ENCODE assay signal across 9 mouse cellular contexts in genomic region chr11:6033147-6033546, GRCm38 (mm10). TPM values are rescaled to one million over a fixed set of nuclear protein-coding genes. Genes with fewer than 3 reads are reported as not detected.
DNase-seq lines count a peak whose midpoint lies in the region; ATAC-seq and TF ChIP-seq lines count a peak whose summit lies in the region.
"Had no signal": no experiment of that assay in that cellular context is flagged by ENCODE, and none has a peak within 500 bp of the region (broad histone marks: within the 10 kb centered on the region; RNA-seq: fewer than 3 reads in every experiment).

No protein-coding gene starts in this region.

- no peaks in the 10 kb centered on the region for H3K9me3 ChIP-seq in heart, embryonic 10.5 days
- no peaks in the 10 kb centered on the region for H3K9me3 ChIP-seq in embryonic facial prominence, embryonic 11.5 days (replicated peaks; ENCODE audit: control insufficient read depth, low read length)
- H3K9me3 ChIP-seq: midbrain, embryonic 12.5 days had no signal

- H3K27me3 ChIP-seq in heart, adult 2 months (ENCODE audit: control insufficient read depth, insufficient read depth, low read length) = no peaks in the 10 kb centered on the region
- peaks cover 13% of the 10 kb centered on the region; the same call in 1 of the 2 replicates for H3K27me3 ChIP-seq in heart, embryonic 10.5 days (ENCODE audit: insufficient read depth, poor library complexity, severe bottlenecking)
- H3K27me3 ChIP-seq in embryonic facial prominence, embryonic 11.5 days (ENCODE audit: control insufficient read depth, insufficient read depth, low read length) = no peaks in the 10 kb centered on the region
- H3K27me3 ChIP-seq: midbrain, embryonic 12.5 days had no signal

- peaks cover 4% of the 10 kb centered on the region for H3K4me1 ChIP-seq in heart, adult 2 months (ENCODE audit: control insufficient read depth, insufficient read depth, low read length)
- peaks cover 14% of the 10 kb centered on the region for H3K4me1 ChIP-seq in heart, embryonic 10.5 days
- H3K4me1 ChIP-seq in embryonic facial prominence, embryonic 11.5 days (ENCODE audit: control insufficient read depth, insufficient read depth, low read length) = 0 out of 2 replicates have a peak, but pooled peaks cover 2% of the 10 kb centered on the region

- no peak for ATAC-seq in embryonic facial prominence, embryonic 11.5 days (replicated peaks; ENCODE audit: insufficient number of reproducible peaks, low FRiP score, low TSS enrichment, low read depth)
- ATAC-seq in monocyte, adult 5-6 weeks (replicated peaks; ENCODE audit: insufficient number of reproducible peaks, low FRiP score, low TSS enrichment, poor library complexity, severe bottlenecking) = no peak; the same call in 1 of the 2 replicates

- TF ChIP-seq EP300 in heart, adult 2 months (IDR thresholded peaks at IDR 0.05; ENCODE audit: insufficient read depth, low read depth, low read length) = peak; percentile 76; the same call in 1 of the 2 replicates

- H3K36me3 ChIP-seq in heart, adult 2 months (ENCODE audit: control insufficient read depth, insufficient read depth, low read length) = no peaks in the 10 kb centered on the region
- no peaks in the 10 kb centered on the region for H3K36me3 ChIP-seq in heart, embryonic 10.5 days
- no peaks in the 10 kb centered on the region for H3K36me3 ChIP-seq in embryonic facial prominence, embryonic 11.5 days (replicated peaks; ENCODE audit: control insufficient read depth, insufficient read depth, low read depth, low read length)
- H3K36me3 ChIP-seq: midbrain, embryonic 12.5 days had no signal

- intact Hi-C loops in heart, adult 2 months (cut with DNase I) = loop anchor here (1.0 kb wide), 1 partner anchor 37 kb away; no protein-coding TSS in a partner anchor

- TF ChIP-seq POLR2A in heart, adult 2 months (IDR thresholded peaks at IDR 0.05; ENCODE audit: insufficient read depth, low read depth, low read length) = no peak

- TF ChIP-seq CTCF in heart, adult 2 months (IDR thresholded peaks at IDR 0.05) = peak; percentile 81

- no peak overlapping the region for H3K27ac ChIP-seq in heart, adult 2 months
- no peak overlapping the region for H3K27ac ChIP-seq in heart, embryonic 10.5 days
- no peak overlapping the region for H3K27ac ChIP-seq in embryonic facial prominence, embryonic 11.5 days (replicated peaks; ENCODE audit: low read depth, low read length)
- H3K27ac ChIP-seq: midbrain, embryonic 12.5 days had no signal

- no peak overlapping the region for H3K4me3 ChIP-seq in heart, adult 2 months
- no peak overlapping the region for H3K4me3 ChIP-seq in heart, embryonic 10.5 days
- H3K4me3 ChIP-seq in embryonic facial prominence, embryonic 11.5 days (ENCODE audit: low read depth, low read length) = no peak overlapping the region
- H3K4me3 ChIP-seq: midbrain, embryonic 12.5 days had no signal

- H3K4me2 ChIP-seq in embryonic facial prominence, embryonic 11.5 days (ENCODE audit: low read depth, low read length) = no peak overlapping the region
- H3K4me2 ChIP-seq: midbrain, embryonic 12.5 days had no signal

- no peaks in the 10 kb centered on the region for H3K79me2 ChIP-seq in heart, adult 2 months (replicated peaks; ENCODE audit: control insufficient read depth, insufficient read depth, low read length)

- WGBS in heart, adult 2 months = 85% methylated on average over 3 of the region's 3 CpGs
- 53% methylated on average over 3 of the region's 3 CpGs for WGBS in heart, embryonic 10.5 days
- WGBS in embryonic facial prominence, embryonic 11.5 days = 69% methylated on average over 3 of the region's 3 CpGs
- WGBS in large intestine, adult 2 months = 69% methylated on average over 3 of the region's 3 CpGs

- DNase-seq in heart, adult 2 months = peak; percentile 49 to 77
- no peak for DNase-seq in heart, embryonic 10.5 days (ENCODE audit: low spot score)
- peak; percentile 79 to 81 for DNase-seq in B cell, adult 2 months
- peak; percentile 73 for DNase-seq in T-cell, adult 2 months (ENCODE audit: low spot score)
- peak; percentile 21 for DNase-seq in embryonic facial prominence, embryonic 11.5 days (ENCODE audit: low spot score)
- peak; percentile 36 for DNase-seq in large intestine, adult 2 months (ENCODE audit: low read depth, low spot score)
- peak; percentile 48 for DNase-seq in retina, postnatal 1 day

- H3K9ac ChIP-seq in heart, adult 2 months (ENCODE audit: low read depth, low read length) = no peak overlapping the region
- H3K9ac ChIP-seq in embryonic facial prominence, embryonic 11.5 days (replicated peaks; ENCODE audit: low read length) = no peak overlapping the region
- H3K9ac ChIP-seq: midbrain, embryonic 12.5 days had no signal

RNA-seq across cellular contexts. Expression of gene Camk2b, which starts 33.0 kb away (rescaled TPM):
- 1 to 10 TPM; 4.8 to 5.2 TPM for total RNA-seq in heart, adult 2 months (2021)
- 10.7 and 12.9 TPM in 2 replicates for polyA plus RNA-seq in heart, adult 2 months (2012; rRNA removed)
- 1.8 and 2.3 TPM in 2 replicates for polyA plus RNA-seq in heart, embryonic 10.5 days (2016; fragmentation: Nextera tagmentation; extraction: Ambion mirVana)
- polyA plus RNA-seq in embryonic facial prominence, embryonic 11.5 days (2014; fragmentation: Nextera tagmentation; extraction: Ambion mirVana) = 1.6 and 1.7 TPM in 2 replicates
- polyA plus RNA-seq in large intestine, adult 2 months (2012; rRNA removed) = 2.2 and 5.0 TPM in 2 replicates
- total RNA-seq in monocyte, adult 5-6 weeks (2017) = 8.3 to 21.9 TPM (median 14.9 TPM) in 3 replicates
